Mouse (Mus musculus): Measurements from ENCODE around the gene Slc41a2.
A peak's percentile ranks its signal among the peaks of the same experiment; 100 is the strongest.
"Not testable (repeated sequence)": the region's sequence is repeated elsewhere in the genome, so short reads cannot be mapped to it uniquely, and the experiment has no call there.

The Slc41a2 gene

DNA sequence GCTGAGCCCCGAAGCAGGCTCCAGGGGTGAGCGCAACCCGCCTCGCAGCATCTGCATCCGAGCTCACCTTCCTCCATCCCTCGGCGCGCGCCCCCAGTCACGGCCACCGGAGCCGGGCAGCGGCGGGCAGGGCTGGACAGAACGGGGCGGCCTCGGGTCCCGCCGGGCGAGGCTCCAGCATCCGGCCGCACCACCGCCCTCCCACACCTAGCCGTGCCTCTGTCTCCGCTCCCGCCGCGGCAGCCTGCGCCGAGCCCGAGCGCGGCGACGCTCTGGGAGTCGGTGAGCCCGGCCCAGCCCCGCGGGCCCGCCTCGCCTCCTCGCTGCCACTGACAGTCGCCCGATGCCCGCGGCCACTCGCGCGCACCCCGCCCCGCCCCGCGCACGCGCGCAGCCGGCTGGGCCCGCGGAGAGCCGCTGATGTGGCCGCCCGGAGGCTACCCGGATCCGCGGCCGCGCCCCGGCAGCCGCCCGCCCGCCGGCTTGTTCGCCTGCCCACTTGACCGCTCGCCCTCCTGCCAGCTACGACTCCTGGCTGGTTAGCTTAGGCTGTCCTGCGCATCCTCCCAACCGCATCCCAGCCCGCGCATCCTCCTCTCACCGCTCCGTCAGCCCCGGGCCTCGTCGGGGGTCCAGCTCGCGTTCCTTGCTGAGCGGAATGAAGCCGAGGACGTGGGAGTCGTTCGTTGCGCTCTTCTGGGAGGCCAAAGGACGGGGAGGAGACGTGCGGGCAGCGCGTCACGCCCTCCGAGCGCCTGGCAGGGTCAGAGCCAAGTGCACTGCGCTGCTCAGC is at the start of gene Slc41a2:
Gene Slc41a2 (minus strand): TSS at position 724 of the 793 bp plus-strand sequence.
- peak; percentile 87 for DNase-seq (ENCODE audit: low read depth, low spot score)

DNA sequence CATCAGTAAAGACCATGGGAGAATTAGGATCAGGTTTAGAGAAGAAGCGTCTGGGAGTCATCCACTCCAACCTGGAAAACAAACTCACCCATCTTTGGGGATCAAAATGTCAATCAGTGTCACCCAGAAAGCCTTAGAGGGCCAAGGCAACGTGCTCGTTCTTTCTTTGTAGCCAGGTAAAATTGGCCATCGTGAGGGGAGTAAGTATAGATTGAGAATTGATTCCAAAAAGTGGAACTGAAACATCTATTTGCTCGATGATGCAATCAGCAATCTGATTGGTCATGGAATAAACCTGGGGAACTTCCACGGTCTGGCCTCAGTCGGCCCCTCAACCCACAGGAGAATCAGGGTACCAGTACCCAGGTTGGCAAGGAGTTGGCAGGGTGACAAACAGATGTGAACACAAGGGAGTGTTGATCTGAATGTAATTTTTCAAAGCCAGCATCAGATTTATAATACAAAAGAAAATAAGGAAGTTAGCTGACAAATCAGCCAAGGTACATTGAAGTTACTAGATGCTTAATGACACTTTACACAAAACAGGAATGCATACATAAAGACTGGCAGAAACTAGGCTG is 47.7 kb upstream of the Slc41a2 start:
- no peak for DNase-seq (ENCODE audit: low read depth, low spot score)

DNA sequence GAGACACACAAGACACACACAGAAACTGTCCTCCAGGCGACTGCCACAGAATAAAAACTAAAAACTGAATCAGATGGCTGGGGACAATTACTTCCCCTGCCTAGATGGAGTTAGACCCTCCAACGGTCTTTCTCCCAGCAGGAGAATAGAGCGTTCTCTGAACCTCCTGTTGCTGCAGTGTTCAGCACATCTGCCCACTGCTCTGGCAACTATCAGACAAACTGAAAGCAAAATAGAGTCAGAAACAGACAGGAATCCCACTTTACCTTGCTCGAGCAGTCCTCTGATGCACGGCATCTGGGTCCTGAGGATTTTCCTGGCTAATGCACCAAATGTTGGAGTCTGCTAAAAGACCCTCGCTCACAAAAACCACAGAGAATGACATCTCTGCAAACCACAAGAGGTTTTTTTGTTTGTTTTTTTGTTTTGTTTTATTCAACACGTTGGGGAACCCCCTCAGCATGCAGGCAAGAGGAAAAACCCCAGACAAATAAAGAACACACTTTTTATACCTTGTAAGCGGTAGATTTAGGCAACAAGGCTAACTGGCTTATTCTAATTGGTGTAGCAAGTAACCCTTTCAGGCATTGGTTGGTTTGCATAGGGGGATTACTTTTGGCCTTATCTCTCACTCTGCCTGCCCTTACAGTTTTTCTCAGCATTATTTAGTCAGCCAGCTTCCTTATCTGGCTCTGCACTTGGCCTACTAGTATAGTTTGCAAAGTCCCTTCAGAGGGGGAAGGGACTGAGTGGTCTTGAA is 47.0 kb upstream of the Slc41a2 start:
- DNase-seq (ENCODE audit: low read depth, low spot score), result no peak

DNA sequence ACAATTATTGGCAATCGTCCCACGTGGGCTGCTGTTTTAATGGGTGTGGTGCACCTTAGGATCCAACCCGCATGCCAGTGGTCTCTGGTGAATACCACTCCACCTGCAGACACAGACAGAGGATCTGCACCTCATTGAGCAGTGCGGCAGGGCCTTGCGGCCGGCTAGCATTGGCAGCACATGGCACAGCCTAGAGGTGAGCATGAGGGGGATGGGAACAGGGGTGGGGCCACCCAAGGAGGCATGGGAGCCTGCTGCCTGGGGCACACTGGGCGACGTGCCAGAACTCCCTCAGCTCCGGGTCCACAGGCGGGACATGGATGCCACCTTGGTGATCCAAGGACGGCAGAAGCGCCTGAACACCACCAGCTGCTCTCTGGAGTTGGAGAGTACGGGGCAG is 46.2 kb upstream of the Slc41a2 start:
- DNase-seq (ENCODE audit: low read depth, low spot score), result no peak

DNA sequence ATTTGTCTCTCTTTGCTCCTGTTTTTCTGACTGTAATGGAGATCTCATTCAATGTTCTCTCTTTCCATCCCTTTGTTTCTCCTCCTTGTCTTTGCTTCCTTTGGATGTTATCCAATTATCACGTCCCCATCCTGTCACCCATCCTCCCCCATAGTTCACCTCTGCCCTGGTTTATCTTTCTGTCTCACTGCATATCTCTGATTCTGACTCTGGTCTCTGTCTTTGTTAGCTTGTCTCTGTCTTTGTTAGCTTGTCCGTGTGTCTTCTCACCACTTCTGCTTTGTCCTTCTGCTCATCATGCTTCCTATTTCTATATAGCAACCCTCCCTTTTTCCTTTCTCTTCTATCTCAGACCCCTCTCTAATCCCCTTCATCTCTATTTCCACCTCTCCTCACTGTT is 45.3 kb upstream of the Slc41a2 start:
- no peak for DNase-seq (ENCODE audit: low read depth, low spot score)

DNA sequence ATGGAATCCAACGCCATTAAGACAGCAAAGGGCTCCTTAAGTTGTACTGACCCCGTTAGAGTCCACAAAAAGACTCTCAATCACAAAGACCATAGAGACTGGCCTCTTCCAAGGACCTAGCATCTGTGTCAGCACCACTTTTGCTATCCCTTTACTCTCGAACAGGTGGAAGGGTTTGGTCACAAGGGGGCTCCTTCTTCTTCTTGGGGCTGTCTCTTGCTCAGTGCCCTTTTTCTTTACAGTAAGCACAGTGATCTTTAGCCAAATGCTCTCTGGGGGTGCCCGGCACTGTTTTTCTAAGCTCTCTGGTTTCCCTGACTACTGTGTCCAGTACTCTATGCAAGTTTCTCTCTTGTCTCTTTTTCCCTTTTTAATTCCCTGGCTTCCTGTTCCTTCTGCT is 44.8 kb upstream of the Slc41a2 start:
- no peak for DNase-seq (ENCODE audit: low read depth, low spot score)

DNA sequence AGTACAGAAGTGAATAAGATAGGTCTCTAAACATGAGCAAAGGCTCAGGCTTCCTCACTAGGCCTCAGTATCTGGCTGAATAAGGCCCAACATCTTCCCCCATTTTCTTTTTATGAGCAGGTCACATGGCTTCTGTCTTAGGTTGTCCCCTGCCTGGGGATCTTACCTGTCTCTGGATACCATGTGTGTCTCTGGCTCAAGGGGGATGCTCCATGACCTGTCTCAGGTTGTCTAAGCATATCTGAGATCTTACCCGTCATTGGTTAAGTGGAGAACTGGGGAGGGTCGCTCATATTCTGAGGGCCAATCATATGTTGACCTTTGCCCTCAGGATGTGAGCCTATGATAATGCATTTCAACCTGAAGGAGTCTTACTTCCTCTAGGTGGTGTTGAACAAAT is 42.8 kb upstream of the Slc41a2 start:
- DNase-seq (ENCODE audit: low read depth, low spot score), result no peak

DNA sequence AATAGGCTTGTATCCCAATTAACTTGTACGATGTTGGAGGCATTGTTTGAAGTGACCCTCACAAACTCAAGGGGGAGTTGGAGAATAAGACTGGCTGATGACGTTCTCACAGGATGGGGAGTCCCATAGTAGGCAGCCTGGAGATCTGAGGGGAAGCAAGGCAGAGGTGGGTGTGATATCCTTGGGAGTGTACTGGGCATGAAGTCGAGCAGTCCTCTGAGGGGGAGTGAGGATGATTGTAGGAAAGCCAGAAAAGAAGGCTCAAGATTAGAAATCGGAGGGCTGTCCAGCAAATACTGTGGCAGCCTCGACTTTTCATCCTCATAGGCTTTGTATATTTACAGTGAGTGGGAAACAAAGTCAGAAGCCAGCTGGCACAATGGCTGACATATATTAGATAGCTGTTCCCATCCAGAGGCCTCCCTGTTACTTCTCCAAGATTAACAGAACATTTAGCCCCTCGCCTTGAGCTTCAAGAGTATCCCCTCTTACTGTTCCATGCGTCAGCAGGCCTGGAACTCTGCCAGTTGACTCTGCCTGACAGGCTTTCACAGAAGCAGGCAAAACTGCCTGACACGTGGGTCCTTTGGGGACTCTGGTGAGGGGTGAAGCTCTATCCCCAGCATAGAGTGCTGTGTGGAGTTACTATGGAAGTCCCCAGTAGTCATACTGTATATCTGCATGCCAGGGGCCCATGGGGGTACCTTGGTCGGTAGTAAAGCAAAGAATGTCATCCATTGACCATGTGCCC is 40.6 kb upstream of the Slc41a2 start:
- DNase-seq (ENCODE audit: low read depth, low spot score), result no peak

DNA sequence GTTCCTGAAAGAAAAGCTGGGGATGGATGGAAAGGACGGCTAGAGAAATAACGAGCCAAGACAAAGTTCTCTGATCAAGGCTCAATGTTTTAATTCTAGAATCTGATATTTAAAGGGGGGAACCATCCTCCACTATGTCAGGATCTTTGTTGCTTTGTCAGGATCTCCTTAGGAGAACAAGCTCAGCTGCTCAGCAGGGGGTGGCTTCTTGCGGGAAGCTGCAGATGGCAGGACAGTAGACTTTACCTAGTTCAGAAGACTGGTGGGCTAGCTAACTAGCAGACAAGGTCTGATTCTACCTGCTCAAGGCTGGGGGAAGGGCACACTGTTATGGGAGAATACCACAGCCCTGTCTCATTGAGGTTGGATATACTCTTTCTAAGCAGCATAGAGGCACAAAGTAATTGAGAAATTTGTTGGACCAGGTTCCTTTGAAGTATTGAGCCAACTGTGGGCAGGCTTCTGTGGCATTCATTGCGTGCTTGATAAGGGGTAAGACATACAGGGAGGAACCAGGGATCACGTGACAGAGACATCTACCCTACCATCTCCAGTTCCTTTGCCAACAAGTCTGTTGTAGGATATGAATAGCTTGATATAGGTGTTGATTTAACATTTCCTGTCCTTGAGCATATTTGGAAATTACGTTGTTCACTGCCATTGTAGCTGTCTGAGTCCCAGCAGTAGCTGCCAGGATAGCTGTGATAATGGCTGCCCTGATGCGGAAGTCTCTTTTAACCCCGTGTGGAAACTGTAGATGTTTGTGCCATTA is 39.4 kb upstream of the Slc41a2 start:
- DNase-seq (ENCODE audit: low read depth, low spot score), result no peak

DNA sequence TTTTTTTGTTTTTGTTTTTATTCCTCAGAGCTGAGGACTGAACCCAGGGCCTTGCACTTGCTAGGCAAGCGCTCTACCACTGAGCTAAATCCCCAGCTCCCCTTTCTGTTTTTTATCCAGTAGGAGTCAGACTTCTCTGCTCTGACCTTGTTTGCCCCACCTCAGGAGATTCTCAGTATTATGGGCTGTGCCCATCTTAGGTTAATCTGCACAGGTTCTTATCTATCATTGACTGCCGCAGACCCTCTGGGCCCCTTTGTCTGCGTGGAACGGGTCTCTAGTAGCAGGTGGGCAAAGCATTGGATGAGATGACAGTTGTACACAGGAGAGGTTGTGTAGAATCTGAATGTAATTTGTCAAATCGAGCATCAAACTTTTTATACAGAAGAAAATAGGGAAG is 37.8 kb upstream of the Slc41a2 start:
- not testable (repeated sequence) for DNase-seq (ENCODE audit: low read depth, low spot score)

DNA sequence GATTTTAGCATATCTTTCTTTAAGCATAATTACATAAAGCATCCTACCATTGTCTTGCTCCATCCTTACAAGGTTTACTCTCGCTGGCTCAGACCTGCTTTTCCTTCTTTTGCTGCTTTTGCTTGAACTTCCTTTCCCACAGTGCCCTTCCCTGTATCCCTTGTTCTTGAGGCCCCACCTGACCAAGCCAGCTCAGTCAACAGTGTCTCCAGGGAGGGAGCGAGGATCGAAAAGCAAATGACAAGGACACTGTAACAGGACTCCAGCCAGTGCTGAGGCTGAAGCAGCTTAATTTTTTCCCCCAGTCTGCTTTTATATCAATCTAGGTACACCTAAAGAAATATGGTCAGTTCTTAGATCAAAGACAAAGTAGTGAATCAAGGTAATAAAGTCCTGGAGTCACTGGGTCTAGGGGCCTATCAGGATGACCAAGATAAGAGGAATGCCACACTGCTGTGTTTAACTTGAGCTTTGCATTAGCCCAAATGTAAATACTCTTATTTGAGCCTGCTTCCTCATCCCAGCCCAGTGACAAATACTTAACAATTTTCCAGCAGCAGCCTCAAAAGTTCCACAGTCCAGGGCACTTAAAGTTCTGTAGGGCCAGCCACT is 36.5 kb upstream of the Slc41a2 start:
- no peak for DNase-seq (ENCODE audit: low read depth, low spot score)

DNA sequence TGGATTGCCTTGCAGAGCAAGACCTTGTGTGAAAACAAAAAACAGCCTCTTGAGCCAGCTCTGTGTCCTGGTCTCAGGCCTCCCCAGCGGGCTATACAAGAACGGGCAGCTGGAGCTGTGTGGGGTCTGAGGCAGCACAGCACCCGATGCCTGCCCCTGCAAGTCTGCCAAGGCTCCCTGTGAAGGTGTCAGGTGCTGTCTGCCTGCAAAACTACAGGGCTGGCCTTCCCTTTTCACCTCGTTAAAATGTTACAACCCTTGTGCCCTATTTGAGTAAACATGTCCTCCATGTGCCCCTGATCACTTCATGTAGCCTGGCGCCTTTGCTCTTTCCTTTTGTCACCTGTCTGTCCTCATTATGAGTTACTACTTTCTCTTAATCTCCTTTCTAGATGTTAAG is 31.2 kb upstream of the Slc41a2 start:
- no peak for DNase-seq (ENCODE audit: low read depth, low spot score)

DNA sequence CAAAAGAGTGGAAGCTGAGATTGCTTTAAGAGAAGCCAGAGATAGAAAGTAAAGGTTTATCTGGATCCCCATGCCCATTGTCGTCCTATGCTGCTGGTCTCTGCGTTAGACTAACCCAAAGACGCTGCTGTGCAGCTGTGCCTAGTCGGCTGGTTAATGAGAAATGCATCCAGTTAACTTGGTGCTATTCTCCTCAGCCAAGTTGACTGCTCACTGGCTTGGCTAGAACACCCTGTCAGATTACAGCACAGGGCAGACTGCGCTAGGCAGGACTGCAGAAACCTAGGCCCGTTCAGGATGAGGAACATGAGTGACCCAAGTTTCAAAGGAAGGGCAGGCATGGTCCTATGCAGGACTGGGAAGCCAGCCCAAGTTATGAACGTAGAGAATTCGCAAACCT is 25.8 kb upstream of the Slc41a2 start:
- DNase-seq (ENCODE audit: low read depth, low spot score), result no peak

DNA sequence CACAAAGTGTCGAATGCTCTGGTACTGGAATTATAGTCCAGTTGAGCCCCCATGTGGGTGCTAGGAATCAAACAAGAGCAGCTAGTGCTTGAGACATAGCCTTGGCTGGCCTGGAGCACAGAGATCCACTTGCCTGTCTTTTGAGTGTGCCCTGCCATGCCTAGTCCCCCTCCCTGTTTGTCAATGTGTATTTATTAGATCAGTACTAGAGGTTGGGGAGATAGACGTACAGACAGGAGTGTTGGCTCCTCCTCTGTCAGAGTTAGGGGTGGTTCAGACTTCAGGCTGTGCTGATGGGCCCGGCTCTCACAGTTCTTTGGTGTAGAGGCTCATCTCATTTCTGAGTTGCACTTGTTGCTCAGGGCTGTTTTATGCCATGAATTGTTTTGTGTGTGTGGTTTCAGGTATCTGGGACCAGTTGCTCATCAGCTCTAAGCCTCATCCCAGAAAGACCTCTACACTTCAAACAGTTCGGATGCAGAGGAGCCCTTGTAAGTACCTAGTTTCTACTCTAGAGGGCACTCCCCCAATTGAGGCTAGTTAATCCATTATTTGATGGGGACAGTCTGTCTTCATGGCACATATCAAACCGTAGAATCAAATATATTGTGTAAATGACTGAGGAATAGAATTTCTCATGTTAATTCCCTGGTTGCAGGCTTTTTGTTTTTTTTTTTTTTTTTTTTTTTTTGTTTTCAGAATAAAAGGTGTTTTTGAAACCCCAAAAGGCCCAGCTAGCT is 24.1 kb upstream of the Slc41a2 start:
- DNase-seq (ENCODE audit: low read depth, low spot score), result peak; percentile 63

DNA sequence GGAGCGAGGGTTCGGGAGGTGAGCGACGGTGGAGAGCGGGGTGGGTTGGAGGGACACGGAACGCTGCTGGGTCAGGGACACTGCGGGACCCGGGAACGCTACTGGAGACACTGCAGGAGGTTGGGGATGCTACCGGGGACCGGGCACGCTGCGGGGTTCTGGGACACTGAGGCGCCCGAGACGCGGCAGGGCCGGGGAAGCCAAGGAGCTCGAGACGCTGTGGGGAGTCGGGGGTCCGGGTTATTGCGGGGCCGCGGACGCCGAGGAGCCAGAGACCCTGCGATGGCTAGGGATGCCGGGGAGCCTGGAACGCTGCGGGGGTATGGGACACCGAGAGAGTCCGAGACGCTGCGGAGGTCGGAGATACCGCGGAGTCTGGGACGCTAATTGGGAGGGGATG is 22.7 kb upstream of the Slc41a2 start:
- no peak for DNase-seq (ENCODE audit: low read depth, low spot score)

DNA sequence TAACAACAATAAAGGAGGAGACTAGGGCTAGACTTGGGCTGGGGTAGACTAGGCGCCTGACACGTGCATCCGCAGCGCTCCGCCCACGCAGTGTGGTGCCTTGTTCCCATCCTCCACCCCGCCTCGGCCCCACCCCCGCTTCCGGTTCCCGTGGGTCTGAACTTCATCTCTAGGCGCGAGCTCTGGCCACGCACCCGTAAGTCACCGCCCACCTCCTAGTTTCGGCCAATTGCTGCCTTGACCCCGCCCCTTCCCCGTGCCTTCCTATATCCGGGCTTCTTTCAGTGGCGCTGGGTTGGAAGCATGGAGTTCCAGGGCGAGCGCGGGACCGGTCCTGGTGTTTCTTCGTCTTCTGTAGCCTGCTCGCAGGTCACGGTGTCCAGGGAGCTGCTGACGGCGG is 22.3 kb upstream of the Slc41a2 start, which contains the start of gene D10Wsu102e:
Gene D10Wsu102e (plus strand): TSS at position 266 of the 400 bp plus-strand sequence.
- DNase-seq (ENCODE audit: low read depth, low spot score), result peak; percentile 99

DNA sequence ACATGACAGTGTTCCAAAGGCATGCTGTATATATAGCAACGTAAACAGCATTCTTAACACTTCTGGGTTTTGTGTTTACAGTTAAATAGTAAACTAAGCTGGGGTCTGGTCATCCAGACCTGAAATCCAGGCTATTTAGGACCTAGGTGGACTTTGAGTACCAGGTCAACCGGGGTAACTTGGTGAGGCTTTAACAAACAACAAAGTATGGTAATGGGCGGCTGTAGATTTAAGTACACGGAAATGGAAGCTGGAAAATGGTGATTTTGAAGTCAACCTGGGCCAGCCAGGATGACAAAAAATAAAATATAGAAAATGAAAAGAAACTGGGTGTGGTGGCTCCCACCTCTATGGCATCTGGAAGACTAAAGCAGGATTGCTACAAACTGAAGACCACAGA is 21.8 kb upstream of the Slc41a2 start:
- DNase-seq (ENCODE audit: low read depth, low spot score), result no peak

DNA sequence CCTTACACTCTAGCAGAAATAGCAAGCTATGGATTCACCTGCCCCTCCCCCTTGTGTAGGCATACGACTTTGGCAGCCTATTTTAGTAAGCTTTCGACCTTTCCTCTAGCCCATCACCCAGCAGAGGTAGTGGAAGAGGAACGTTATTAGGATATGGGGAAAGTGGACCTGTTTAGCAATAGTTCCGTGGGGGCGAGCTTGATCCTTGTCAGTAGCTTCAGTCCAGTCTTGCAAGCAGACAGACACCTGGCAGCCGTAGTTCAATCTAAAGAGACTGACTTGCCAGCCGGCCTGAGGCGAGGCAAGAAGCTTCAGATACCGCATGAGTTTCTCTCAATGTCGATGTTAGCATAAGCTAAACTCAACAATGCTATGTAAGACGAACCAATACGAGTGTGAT is 18.7 kb upstream of the Slc41a2 start:
- no peak for DNase-seq (ENCODE audit: low read depth, low spot score)

DNA sequence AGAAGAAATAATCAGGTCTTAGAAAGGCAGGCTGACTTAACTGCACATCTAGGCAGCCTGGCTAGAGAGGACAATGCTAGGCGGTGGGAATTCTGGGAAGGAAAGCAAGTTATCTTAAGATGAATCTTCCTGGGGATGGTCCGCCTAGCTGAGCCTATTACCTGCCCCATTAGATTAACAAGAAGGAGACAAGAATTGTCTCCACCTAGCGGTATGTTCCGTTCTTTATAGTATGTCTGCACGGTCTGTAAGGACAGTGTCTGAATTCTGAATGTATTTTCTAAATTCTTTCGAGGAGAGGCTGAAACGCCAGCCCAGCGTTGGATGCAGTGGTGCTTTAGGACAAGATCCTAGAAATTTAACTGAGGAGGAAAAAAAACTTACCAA is 16.6 kb upstream of the Slc41a2 start:
- DNase-seq (ENCODE audit: low read depth, low spot score), result peak; percentile 80

Measured in brain, adult 2 months (tissue).